Mouse (Mus musculus): ENCODE data around the gene Doc2g.
A peak's percentile ranks its signal among the peaks of the same experiment; 100 is the strongest.

The Doc2g gene

DNA sequence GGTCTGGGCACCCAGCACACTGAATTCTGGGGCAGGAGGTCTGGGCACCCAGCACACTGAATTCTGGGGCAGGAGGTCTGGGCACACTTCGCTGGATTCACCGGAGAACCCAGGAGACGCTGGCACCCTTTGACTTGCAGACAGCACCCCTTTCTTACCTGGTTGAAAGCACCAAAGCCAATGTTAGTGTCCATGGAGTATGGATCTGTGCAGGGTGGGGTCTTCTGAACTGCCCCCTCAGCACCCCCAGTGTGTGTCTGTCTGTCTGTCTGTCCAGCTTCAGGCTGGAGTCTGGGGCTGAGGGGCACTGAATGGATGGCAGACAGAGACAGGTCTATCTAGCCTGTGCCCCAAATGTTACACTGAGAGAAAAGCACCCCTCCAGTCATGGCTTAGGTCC is 11.6 kb upstream of the Doc2g start:
- no peak for DNase-seq (ENCODE audit: low read depth)

GRCm38 (mm10) chr19:3991966-3992365 is 11.1 kb upstream of the Doc2g start:
- no peak for DNase-seq (ENCODE audit: low read depth)

GRCm38 (mm10) chr19:3992416-3992815 is 10.7 kb upstream of the Doc2g start, which contains the start of gene Tbx10:
Gene Tbx10 (plus strand): TSS chr19:3992752.
- DNase-seq (ENCODE audit: low read depth), result no peak

DNA sequence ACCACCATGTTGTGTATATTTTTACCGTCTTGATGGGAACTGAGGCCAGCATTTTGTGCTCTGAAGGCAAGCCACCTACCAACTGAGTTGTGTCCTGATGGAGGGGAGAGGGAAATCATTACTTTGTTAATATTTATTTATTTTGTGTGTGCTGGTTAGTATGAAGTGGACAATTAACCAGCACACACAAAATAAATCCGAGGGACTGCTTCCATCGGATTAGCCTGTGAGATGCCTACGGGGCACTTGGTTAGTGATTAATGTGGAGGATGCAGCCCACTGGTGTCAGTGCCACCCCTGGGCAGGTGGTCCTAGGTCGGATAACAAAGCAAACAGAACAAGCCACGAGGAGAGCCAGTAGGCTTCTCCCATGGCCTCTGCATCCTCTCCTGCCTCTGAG is 8.2 kb upstream of the Doc2g start:
- DNase-seq (ENCODE audit: low read depth), result no peak

DNA sequence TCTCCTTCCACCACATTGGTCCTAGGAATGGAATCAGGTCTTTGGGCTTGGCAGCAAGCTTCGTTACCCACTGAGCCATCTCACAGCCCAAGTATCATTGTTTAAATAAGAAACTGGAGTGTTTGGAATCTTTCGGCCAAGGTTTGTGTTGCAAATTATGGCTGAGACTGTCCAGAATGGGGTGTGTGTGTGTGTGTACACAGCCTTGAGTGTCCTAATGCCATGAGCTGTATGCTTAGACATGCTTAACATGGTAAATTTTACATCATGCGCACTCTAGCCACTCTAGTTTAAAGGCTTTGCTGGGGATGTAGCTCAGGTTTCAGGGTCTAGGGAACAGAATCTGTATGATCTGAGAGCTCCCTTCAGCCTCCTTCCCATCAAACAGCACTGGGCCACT is 7.6 kb upstream of the Doc2g start:
- DNase-seq (ENCODE audit: low read depth), result no peak

GRCm38 (mm10) chr19:3996106-3996505 is 7.0 kb upstream of the Doc2g start:
- no peak for DNase-seq (ENCODE audit: low read depth)

- no peak for DNase-seq (ENCODE audit: low read depth)
Observed at GRCm38 (mm10) chr19:3996747-3997146, 6.4 kb upstream of the Doc2g start.

GRCm38 (mm10) chr19:3997231-3997630 is 5.9 kb upstream of the Doc2g start:
- no peak for DNase-seq (ENCODE audit: low read depth)

DNA sequence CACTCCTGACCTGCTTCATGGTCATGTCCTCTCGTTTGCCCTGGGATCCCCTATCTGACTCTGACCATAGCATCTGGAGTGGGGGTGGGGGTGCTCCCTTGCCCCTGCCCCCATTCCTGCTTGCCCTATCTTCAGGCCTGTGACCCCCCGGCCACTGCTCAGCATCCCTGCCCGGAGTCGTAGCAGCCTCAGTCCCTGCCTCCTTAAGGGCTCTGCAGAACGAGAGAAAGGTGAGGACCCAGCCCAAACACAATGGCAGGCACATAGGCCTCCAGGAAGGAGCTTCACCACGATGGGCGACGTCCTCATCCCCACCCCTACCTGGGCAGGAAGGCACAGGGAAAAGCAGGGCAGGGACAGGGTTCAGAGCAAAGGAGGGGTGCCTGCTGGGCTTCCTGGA is 4.8 kb upstream of the Doc2g start:
- DNase-seq (ENCODE audit: low read depth), result no peak

DNA sequence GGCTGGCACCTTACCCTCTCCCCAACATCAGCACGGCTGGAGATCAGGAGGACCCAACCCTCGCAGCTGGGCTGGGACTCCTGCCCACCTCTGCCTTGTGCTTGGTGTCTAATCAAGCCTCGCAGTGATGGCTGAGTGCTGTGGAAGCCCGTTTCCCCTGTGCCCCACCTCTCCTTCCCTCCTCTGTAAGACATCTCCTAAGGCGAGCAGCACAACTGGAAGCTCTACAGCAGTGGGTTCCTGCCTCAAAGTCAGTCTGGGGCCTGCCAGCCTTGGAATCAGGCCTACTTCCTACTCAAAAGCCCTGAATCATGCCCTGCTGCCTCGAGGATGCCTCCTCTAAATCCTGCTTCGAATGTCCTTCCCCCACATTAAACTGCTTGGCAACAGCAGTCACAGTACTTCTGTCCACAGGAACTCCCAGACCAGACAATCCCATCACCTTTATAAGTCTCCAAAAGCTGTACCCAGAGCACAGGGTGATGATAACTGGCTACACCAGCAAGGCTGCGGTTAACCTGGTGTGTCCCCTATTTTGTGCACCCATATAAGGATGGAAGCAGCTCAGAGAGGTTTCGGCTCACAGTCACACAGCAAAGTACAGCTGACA is 3.9 kb upstream of the Doc2g start:
- no peak for DNase-seq (ENCODE audit: low read depth)

DNA sequence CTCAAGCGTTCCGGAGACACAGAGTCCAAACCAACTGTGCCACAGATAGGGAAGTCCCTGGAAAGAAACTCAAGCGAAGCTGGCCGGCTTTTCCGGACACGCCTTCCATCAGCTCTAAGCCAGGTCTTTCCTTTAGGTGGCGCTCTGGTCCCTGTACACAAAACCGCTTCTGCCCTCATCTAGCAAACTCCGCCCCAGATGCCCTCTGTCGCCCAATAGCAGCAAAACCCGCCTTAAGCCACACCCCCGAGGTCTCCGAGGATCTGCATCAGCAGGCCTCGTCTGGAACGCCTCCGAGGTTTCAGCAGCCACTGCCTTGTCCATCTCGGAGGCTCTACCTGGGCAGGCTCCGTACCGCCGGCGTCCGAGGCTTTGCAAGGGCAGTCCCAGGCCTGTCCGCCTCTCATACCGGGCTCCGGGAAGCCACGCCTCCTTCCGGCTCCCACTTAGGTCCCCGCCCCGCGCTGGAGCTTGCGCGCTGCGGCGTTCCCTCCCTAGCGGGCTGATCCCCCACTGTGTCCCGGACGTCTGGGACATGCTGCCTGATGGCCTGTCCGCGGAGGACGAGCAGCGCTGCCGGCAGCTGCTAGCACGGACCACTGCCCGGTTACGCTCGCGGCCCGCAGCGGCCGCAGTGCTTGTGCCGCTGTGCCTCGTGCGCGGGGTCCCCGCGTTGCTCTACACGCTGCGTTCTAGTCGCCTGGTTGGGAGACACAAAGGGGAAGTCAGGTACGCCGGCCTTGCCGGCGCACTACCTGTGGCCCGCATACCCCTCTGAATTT is 2.8 kb upstream of the Doc2g start, which contains the start of the genes Nudt8 and Gm49405:
TSS of gene Nudt8 (plus strand) at position 462 of the 782 bp plus-strand sequence.
TSS of gene Gm49405 (plus strand) at position 508 of the 782 bp plus-strand sequence.
- DNase-seq (ENCODE audit: low read depth), result peak; percentile 98

DNA sequence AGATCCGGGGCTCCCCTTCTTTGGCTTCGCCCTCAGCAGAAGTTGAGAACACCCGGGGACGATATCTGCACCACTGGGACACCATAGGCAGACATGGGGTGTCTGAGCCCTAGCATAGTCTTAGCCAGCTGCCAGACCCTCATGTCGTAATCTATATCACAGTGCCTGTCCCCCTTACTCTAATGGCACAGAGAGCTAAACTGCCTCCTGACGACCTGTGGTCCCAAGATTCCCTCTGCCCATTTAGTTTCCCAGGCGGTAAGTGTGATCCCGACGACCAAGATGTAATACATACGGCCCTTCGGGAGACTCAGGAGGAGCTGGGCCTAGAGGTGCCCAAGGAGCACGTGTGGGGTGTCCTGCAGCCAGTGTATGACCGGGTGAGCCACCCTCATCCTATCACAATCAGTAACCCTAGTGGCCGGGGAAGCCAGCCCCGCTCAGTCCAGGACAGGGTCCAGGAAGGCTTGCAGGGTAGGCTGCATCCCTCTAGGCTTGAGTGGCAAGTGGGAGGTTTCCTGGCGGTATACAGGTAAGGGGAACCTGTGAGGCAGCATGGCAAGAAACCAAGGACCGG is 2.1 kb upstream of the Doc2g start:
- no peak for DNase-seq (ENCODE audit: low read depth)

GRCm38 (mm10) chr19:4001752-4002151 is 1.4 kb upstream of the Doc2g start:
- DNase-seq (ENCODE audit: low read depth), result no peak

- no peak for DNase-seq (ENCODE audit: low read depth)
Observed at GRCm38 (mm10) chr19:4003641-4004040, 528 bp downstream of the Doc2g start.

- DNase-seq (ENCODE audit: low read depth), result no peak
Observed at GRCm38 (mm10) chr19:4004331-4004730, 1.2 kb downstream of the Doc2g start.

GRCm38 (mm10) chr19:4005091-4005490 is 2.0 kb downstream of the Doc2g start:
- DNase-seq (ENCODE audit: low read depth), result no peak

DNA sequence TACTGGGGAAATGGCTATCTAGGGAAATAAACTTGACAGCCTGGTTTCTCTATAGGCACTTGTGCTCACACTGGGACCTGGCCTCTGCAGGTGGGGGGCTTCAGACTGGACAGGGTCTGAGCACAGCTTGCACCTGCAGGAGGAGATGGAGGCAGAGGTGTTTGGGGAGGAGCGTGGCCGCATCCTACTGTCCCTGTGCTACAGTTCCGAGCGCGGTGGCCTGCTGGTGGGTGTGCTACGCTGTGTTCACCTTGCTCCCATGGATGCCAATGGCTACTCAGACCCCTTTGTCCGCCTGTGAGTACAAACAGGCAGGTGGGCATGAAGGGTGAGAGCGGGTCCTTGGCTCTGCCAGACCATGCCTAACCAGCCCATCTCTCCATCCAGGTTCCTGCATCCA is 2.9 kb downstream of the Doc2g start:
- no peak for DNase-seq (ENCODE audit: low read depth)

- DNase-seq (ENCODE audit: low read depth), result no peak
Observed at GRCm38 (mm10) chr19:4011086-4011485, 8.0 kb downstream of the Doc2g start.

DNA sequence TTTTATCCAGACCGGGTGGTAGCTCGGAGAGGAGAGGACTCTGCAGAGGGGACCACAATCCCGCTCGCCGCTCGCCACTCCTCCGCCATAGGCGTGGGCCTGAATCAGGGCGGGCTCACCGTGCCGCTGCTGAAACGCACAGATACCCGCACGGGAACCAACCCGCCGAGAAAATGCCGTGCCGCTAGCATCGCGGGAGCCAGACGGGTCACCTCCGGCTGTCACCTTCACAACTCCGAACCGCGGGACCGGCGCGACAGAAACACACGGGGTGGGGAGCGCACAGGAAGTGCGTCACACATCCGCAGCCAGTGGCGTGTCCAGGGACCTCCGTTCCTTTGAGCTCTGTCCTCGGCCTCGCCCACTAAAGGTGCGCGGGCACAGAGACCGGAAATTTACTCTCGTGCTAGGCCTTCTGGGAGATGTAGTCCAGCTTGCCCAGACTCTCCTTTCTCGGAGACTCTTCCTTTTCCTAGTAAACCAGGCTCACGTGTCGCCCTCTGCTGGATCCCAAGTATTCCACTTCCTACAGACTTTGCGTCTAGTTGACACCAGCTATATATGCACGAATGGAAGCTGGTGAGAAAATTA is 9.4 kb downstream of the Doc2g start, which contains the start of gene Ndufv1:
TSS of gene Ndufv1 (minus strand) at position 375 of the 591 bp plus-strand sequence.
- peak; percentile 99 for DNase-seq (ENCODE audit: low read depth)

- no peak for DNase-seq (ENCODE audit: low read depth)
Observed at GRCm38 (mm10) chr19:4013066-4013465, 10.0 kb downstream of the Doc2g start.

DNA sequence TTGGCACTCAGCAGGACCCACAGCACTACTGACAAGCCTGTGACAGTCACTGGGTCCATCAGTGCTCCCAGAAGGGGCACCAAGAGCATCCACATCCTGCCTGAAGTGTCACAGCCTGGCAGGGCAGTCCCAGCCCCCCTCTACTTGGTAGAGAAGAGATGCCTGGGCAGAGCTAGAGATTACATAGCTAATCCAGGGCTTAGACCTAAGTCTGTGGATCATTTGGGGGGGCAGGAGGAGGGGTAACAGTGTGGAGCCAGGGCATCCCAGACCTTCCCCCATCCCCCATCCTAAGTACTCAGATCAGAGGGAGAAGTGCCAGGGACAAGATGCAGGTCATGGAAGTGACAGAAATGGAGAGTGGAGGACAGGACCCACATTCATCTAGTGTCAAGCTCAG is 11.7 kb downstream of the Doc2g start:
- DNase-seq (ENCODE audit: low read depth), result no peak

GRCm38 (mm10) chr19:4015635-4016034 is 12.5 kb downstream of the Doc2g start:
- no peak for DNase-seq (ENCODE audit: low read depth)

Measured in c-Kit-positive CD71-negative TER-119-negative erythroid progenitor cells, embryonic 14.5 days (primary cell).